Mouse (Mus musculus): ENCODE results near the gene Klhdc9.

DNA sequence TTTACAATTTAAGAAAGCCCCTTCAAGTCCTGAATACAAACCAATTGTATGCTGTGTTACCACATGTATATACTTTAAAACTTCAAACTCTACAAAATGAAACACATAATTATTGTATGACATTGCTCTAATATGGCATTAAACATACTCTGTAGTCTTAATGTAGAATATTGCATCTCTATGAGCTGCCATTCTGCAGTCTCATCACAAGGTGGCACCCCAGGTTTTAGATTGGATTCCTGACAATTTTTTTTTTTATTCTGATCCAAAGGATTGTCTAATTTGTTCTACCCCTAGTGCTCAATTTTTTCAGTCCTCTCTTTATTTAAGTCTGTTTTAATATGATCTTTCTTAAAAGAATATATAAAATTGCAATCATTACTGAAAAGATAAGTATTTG is 39.2 kb downstream of the Klhdc9 start:
- TF ChIP-seq ZC3H11A (IDR thresholded peaks at IDR 0.05; ENCODE audit: borderline replicate concordance, low read depth, low read length): no peak
- TF ChIP-seq ZNF384 (IDR thresholded peaks at IDR 0.05; ENCODE audit: low read depth, low read length): peak; percentile 95
- no peak for TF ChIP-seq HCFC1 (IDR thresholded peaks at IDR 0.05; ENCODE audit: borderline replicate concordance, insufficient read depth, low read length)

Measured in ES-E14 (cell line).